Mouse (Mus musculus) hindbrain, embryonic 11.5 days (tissue): ENCODE data around the gene Adcyap1r1. TPM values are rescaled to one million over a fixed set of nuclear protein-coding genes. Genes with fewer than 3 reads are reported as not detected.

ENCODE experiments used
- ATAC-seq: fragments of 200-750 bp; cut with Nextera tagmentation; 2 replicates; pipeline ENCODE4 v1.8.0; 2017; ENCODE audit warnings: mild to moderate bottlenecking, moderate TSS enrichment, moderate library complexity; ENCODE audit not compliant: low FRiP score
- DNase-seq: peaks from one replicate; pipeline ENCODE4 v3.0.0-alpha.2; 2015; ENCODE audit warnings: low spot score
- H3K27ac ChIP-seq: fragments of 300-500 bp; sonication (generic); 2 replicates; pipeline ENCODE4 v1.5.1; 2014; ENCODE audit warnings: mild to moderate bottlenecking, low read depth, low read length
- H3K27me3 ChIP-seq: fragments of 300-500 bp; sonication (generic); 2 replicates; pipeline ENCODE4 v1.6.1; 2014; ENCODE audit warnings: mild to moderate bottlenecking, low read length, moderate library complexity, mixed read lengths; ENCODE audit not compliant: control insufficient read depth, insufficient read depth
- H3K36me3 ChIP-seq: fragments of 300-500 bp; sonication (generic); 2 replicates; pipeline ENCODE4 v1.6.1; 2014; ENCODE audit warnings: mild to moderate bottlenecking, low read length, moderate library complexity, mixed read lengths; ENCODE audit not compliant: control insufficient read depth, insufficient read depth
- H3K4me1 ChIP-seq: fragments of 300-500 bp; sonication (generic); replicated peaks from 2 replicates; pipeline ENCODE4 v1.6.1; 2014; ENCODE audit warnings: low read length, mixed read lengths; ENCODE audit not compliant: control insufficient read depth, insufficient read depth
- H3K4me2 ChIP-seq: fragments of 300-500 bp; sonication (generic); replicated peaks from 2 replicates; pipeline ENCODE4 v1.6.1; 2014; ENCODE audit warnings: mild to moderate bottlenecking, low read depth, low read length
- H3K4me3 ChIP-seq: fragments of 300-500 bp; sonication (generic); 2 replicates; pipeline ENCODE4 v1.5.1; 2014; ENCODE audit warnings: low read depth, low read length
- H3K9ac ChIP-seq: fragments of 300-500 bp; sonication (generic); 2 replicates; pipeline ENCODE4 v1.6.1; 2014; ENCODE audit warnings: low read depth, low read length
- H3K9me3 ChIP-seq: fragments of 300-500 bp; sonication (generic); 2 replicates; pipeline ENCODE4 v1.6.1; 2016; ENCODE audit warnings: low read length; ENCODE audit not compliant: control insufficient read depth
- WGBS: fragments of 180-500 bp; shearing (Covaris S2); extraction: QIAGEN DNeasy Blood & Tissue Kit; methylation state at CpG from one replicate; pipeline ENCODE4 v1.1.7; 2014; 5-methylcytosine and 5-hydroxymethylcytosine counted together
- polyA plus RNA-seq: library from polyadenylated mRNA; unstranded; fragments of >200 nt; fragmentation: Nextera tagmentation; extraction: Ambion mirVana; gene quantifications from 2 replicates; pipeline ENCODE4 v1.2.1, GENCODE M21; 2014

The Adcyap1r1 gene
- polyA plus RNA-seq, 1 experiment from 2014 or later, result 21.1 TPM

DNA sequence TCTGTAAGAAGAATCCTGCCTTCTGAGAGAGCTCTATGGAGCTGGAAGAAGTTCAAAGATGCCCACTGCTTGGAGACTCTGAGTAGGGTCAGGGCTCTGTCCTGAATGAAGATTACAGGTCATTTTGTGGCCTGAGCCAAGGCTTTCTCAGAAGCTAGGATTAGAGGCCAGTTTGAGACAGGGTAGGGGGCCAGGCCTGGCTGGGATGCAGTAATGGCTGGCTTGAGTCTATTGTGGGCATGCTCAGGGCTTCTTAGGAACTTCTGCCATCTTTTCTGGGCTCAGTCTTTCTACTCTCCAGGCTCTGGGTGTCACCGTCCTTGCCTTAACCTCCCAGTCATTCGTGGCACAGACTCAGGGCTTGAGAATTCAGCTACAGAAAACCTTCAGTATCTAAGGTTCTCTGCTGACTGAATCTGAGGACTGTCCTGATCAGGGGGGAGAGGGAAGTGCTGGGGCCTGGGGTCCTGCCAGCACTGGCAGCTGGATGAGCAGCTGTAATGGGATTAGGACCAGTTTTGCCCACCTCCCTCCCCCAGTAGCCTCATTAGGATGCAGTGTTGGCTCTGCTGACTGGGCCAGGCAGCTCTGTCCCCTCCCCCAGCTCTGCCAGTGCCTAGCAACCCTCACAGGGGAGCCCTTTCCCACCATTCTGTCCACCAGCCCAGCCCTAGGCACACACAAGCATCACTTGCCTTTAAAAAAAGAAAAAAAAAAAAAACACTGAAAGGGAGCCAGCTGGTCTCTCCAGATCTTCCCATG lies 7.7 kb upstream of the Adcyap1r1 start:
- no peaks in the 10 kb centered on the region for H3K9me3 ChIP-seq
- no peak overlapping the region for H3K4me2 ChIP-seq
- H3K4me1 ChIP-seq, result peaks cover 9% of the 10 kb centered on the region
- 17% methylated on average over 2 of the region's 2 CpGs for WGBS
- no peaks in the 10 kb centered on the region for H3K36me3 ChIP-seq
- no peak overlapping the region for H3K9ac ChIP-seq
- peak overlapping the region; percentile 80 for H3K27ac ChIP-seq
- no peak overlapping the region for H3K4me3 ChIP-seq
- H3K27me3 ChIP-seq, result no peaks in the 10 kb centered on the region
- DNase-seq, result peak; percentile 76
- peak; percentile 96 for ATAC-seq

DNA sequence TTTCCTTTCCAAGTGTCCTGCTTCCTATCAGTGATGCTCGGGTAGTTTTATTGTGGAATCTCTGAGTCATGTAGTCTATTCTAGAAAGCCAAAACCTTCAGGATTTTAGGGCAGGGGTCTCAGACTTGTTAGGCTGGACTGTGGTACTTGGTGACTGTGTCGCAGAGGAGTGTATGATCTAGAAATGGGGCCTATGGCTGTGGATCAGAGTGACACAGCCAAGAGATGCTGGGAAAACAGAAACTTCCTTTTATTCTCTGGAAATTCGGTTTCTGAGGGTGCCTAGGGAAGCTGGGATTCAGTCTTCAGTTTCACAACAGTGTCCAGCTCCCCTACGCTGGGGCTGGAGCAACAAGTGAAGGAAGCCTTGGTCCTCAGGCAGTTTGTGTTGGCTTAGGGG lies 7.1 kb upstream of the Adcyap1r1 start:
- peaks cover 11% of the 10 kb centered on the region for H3K4me1 ChIP-seq
- no peaks in the 10 kb centered on the region for H3K9me3 ChIP-seq
- no peaks in the 10 kb centered on the region for H3K27me3 ChIP-seq
- H3K4me3 ChIP-seq, result no peak overlapping the region
- peak; percentile 17 for ATAC-seq
- no peak overlapping the region for H3K4me2 ChIP-seq
- DNase-seq, result no peak
- 37% methylated on average over 4 of the region's 4 CpGs for WGBS
- H3K9ac ChIP-seq, result no peak overlapping the region
- H3K27ac ChIP-seq, result peak overlapping the region; percentile 65
- H3K36me3 ChIP-seq, result no peaks in the 10 kb centered on the region

DNA sequence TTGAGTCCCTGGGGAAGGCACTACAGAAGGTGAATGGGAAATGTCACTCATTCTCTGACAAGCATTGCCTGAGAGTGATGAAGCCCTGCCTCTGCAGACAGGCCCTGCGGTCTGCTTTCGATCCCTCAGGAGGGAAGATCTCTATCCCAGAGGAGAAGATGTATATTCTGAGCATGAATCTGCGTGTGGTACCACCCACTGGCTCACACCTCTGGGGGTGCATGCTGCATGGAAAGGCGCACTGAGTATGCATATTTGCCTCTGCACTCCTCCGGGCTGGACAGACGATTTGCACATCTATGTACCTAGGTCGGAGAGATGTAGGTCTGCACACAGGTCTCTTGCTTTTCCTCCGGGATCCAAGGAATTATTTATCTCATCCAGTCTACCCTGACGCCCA lies 3.6 kb upstream of the Adcyap1r1 start:
- H3K36me3 ChIP-seq, result no peaks in the 10 kb centered on the region
- no peak for ATAC-seq
- H3K4me2 ChIP-seq, result no peak overlapping the region
- no peaks in the 10 kb centered on the region for H3K9me3 ChIP-seq
- WGBS, result 75% methylated on average over 9 of the region's 9 CpGs
- no peak overlapping the region for H3K27ac ChIP-seq
- 0 out of 2 replicates have a peak, but pooled peaks cover 2% of the 10 kb centered on the region for H3K27me3 ChIP-seq
- H3K4me1 ChIP-seq, result peaks cover 15% of the 10 kb centered on the region
- DNase-seq, result no peak
- H3K4me3 ChIP-seq, result no peak overlapping the region
- no peak overlapping the region for H3K9ac ChIP-seq

DNA sequence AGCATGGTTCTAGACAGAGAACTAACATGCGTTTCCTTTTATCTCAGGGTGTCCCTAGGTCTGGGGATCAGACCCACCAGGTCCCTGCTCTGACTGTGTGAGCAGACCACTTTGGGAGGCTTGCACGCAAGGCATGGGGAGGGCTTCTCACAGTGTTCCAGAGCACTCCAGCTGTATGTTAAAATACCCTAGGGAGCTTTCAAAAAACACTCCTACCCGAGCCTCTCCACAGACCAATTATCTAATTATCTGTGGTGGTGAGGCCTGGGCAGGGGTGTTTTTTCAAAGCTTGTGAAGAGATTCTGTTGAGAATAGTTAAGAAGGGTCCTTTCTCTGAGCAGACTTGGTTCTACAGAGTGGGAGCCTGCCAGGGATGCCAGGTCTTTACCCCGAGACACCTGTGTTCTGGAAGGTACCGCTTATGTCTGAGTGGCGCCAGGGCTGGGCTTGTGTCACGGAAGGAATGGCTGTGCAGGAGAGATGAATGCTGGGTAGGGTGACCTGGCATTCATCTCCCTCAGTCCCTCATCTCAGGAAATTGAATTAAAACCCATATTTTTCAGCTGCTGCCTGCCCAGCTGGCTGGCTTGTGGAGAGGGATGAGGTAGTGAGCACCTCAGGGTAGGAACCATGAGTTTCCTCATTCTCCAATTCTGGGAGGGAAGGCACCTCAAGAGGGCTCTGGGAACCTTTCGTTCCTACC lies 2.7 kb upstream of the Adcyap1r1 start:
- 69% methylated on average over 8 of the region's 8 CpGs for WGBS
- Histone ChIP-seq H3K27me3 (0 out of 2 replicates have a peak, but pooled peaks cover 4% of the 10 kb centered on the region), H3K9me3 (no peaks in the 10 kb centered on the region), H3K4me1 (peaks cover 10% of the 10 kb centered on the region), H3K4me2 (no peak overlapping the region), H3K4me3 (no peak overlapping the region), H3K27ac (no peak overlapping the region), H3K36me3 (no peaks in the 10 kb centered on the region), H3K9ac (no peak overlapping the region)
- no peak for ATAC-seq
- DNase-seq, result no peak

DNA sequence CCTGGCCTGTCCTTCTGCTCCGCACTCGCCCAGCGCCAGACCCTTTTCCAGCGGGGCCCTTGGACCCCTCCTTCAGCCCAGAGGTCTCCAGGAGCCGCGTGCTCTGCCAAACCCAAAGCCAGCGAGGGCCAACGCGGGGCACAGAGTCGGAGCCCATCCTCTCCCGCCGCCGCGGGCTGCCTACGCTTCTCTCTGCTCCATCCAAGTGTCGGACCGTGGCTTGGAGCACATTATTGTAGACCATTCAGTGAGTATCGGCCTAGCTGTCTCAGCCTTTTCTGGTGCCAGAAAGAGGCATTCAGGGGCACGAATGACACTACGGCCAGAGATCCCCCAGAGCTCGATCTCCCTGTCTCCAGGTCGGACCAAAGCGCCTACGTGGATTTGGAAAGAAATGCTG lies 603 bp downstream of the Adcyap1r1 start:
- Histone ChIP-seq H3K4me3 (peak overlapping the region; percentile 68), H3K9ac (peak overlapping the region; percentile 83), H3K9me3 (no peaks in the 10 kb centered on the region), H3K36me3 (no peaks in the 10 kb centered on the region), H3K27me3 (0 out of 2 replicates have a peak, but pooled peaks cover 4% of the 10 kb centered on the region), H3K4me2 (peak overlapping the region; percentile 85), H3K27ac (peak overlapping the region; percentile 83), H3K4me1 (peaks cover 10% of the 10 kb centered on the region)
- DNase-seq (peak; percentile 69), ATAC-seq (no peak; the same call in 1 of the 2 replicates)
- WGBS, result 3% methylated on average over 24 of the region's 24 CpGs

DNA sequence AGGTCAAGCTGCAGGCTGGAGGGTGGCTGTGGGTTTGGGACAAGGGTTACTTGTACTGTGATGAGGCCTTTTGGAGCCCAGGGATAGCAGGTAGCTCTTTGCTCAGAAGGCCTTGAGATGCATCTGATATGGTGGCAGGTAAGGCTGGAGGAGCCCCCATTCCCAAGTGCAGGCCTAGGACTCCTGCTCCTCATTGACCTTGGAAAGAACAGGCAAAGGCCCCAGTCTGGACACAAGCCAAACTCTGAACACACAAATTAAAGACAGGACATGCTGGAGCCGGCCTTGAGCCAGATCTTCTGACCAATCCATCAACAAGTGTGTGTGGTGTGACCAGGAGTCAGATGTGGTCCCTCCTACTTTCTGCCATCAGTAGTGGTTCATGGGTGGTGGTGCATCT lies 1.8 kb downstream of the Adcyap1r1 start:
- H3K9me3 ChIP-seq, result no peaks in the 10 kb centered on the region
- peak overlapping the region; percentile 1 for H3K9ac ChIP-seq
- H3K4me2 ChIP-seq, result peak overlapping the region; percentile 85
- ATAC-seq (no peak), DNase-seq (no peak)
- H3K4me1 ChIP-seq, result peaks cover 10% of the 10 kb centered on the region
- WGBS, result 53% methylated on average over 1 of the region's 1 CpGs
- H3K27ac ChIP-seq, result no peak overlapping the region
- no peaks in the 10 kb centered on the region for H3K36me3 ChIP-seq
- H3K27me3 ChIP-seq, result 0 out of 2 replicates have a peak, but pooled peaks cover 4% of the 10 kb centered on the region
- peak overlapping the region; percentile 68 for H3K4me3 ChIP-seq

DNA sequence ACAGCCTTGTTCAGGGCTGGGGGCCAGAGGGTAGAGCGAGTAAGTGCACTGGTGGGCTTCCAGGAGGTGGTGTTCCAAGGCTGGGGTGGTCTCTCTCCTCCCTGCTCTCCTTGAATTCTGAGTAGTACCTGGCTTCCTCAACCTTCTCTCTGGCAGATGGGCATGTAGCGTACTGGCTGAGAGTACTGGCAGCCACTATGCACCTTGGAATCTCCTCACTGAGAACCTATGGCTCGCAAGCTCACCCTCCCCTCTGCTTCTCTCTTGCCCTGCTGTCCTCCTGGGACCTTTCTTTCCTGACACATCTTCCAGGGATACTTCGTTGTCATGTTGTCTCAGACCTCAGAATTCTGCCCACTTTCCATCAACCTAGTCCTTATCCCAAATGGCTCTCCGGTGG lies 3.9 kb downstream of the Adcyap1r1 start:
- 81% methylated on average over 5 of the region's 5 CpGs for WGBS
- H3K27ac ChIP-seq, result no peak overlapping the region
- H3K36me3 ChIP-seq, result no peaks in the 10 kb centered on the region
- no peak for DNase-seq
- H3K27me3 ChIP-seq, result 0 out of 2 replicates have a peak, but pooled peaks cover 4% of the 10 kb centered on the region
- H3K9me3 ChIP-seq, result no peaks in the 10 kb centered on the region
- peaks cover 8% of the 10 kb centered on the region; the same call in 1 of the 2 replicates for H3K4me1 ChIP-seq
- no peak overlapping the region for H3K9ac ChIP-seq
- ATAC-seq, result no peak
- H3K4me3 ChIP-seq, result no peak overlapping the region
- peak overlapping the region; percentile 17 for H3K4me2 ChIP-seq

DNA sequence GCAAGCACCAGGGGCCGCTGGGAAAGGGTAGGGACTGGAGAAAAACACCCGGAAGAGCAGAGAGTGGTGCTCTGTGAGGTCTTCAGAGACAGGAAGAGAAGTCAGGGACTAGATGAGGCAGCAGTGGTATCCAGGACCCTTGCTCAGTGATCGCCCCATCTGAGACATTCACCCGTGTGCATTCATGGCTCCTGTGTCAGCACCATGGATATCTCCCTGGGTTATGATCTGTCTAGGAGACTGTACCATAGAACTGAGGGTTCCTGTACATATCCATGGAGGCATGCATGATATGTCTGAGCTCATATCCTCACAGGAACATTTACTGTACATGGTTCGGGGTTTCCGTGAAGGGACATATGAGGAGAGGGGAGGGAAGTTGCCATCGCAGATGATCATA lies 5.9 kb downstream of the Adcyap1r1 start:
- Histone ChIP-seq H3K4me2 (no peak overlapping the region), H3K4me3 (no peak overlapping the region), H3K4me1 (peaks cover 6% of the 10 kb centered on the region; the same call in 1 of the 2 replicates), H3K9ac (no peak overlapping the region), H3K9me3 (no peaks in the 10 kb centered on the region), H3K27me3 (0 out of 2 replicates have a peak, but pooled peaks cover 4% of the 10 kb centered on the region), H3K36me3 (no peaks in the 10 kb centered on the region), H3K27ac (no peak overlapping the region)
- no peak for DNase-seq
- WGBS, result 81% methylated on average over 7 of the region's 7 CpGs
- ATAC-seq, result no peak
